Mouse (Mus musculus) CH12.LX (cell line): ENCODE measurements around the gene Ubc. TPM values are rescaled to one million over a fixed set of nuclear protein-coding genes. Genes with fewer than 3 reads are reported as not detected.

Source experiments
- DNase-seq: peaks from one replicate; pipeline ENCODE4 v3.0.0-alpha.2; 2013; ENCODE audit errors: extremely low read depth
- H3K27ac ChIP-seq: 2 replicates; pipeline ENCODE4 v1.5.1; 2012; ENCODE audit warnings: low read depth, mild to moderate bottlenecking, control low read depth, moderate library complexity; ENCODE audit not compliant: insufficient read depth
- H3K27me3 ChIP-seq: replicated peaks from 2 replicates; pipeline ENCODE3; 2012; ENCODE audit warnings: inconsistent platforms
- H3K36me3 ChIP-seq, 2 experiments: replicated peaks in 1 of 2; 2 replicates each; pipeline versions ENCODE3 to v1.6.1; 2012; ENCODE audit warnings: inconsistent platforms in 1 of 2, low read length in 1 of 2, mild to moderate bottlenecking in 1 of 2, mixed read lengths in 1 of 2, moderate library complexity in 1 of 2; ENCODE audit not compliant: control insufficient read depth in 1 of 2, insufficient read depth in 1 of 2
- H3K4me1 ChIP-seq, 2 experiments: 2 replicates each; pipeline ENCODE4 v1.6.1; 2012; ENCODE audit warnings: inconsistent platforms in 1 of 2, moderate library complexity in 1 of 2; ENCODE audit not compliant: insufficient read depth in 2 of 2, control insufficient read depth in 1 of 2
- H3K4me2 ChIP-seq: 2 replicates; pipeline ENCODE4 v1.6.1; 2012; ENCODE audit warnings: low read depth, mild to moderate bottlenecking, control low read depth; ENCODE audit not compliant: poor library complexity, insufficient read depth, severe bottlenecking
- H3K4me3 ChIP-seq, 3 experiments: fragments of 150-350 bp in 1 of 3; sonication (generic) in 1 of 3; replicated peaks in 1 of 3; 2 replicates each; pipeline versions ENCODE3 to v1.5.1; 2011 to 2012; ENCODE audit warnings: low read depth in 2 of 3, low read length in 2 of 3, mild to moderate bottlenecking in 2 of 3, moderate library complexity in 2 of 3, control low read depth in 1 of 3, improper control_type of control experiment in 1 of 3, inconsistent platforms in 1 of 3, mixed read lengths in 1 of 3; ENCODE audit not compliant: poor library complexity in 1 of 3
- H3K79me2 ChIP-seq: replicated peaks from 2 replicates; pipeline ENCODE4 v1.6.1; 2012; ENCODE audit warnings: mild to moderate bottlenecking, moderate library complexity; ENCODE audit not compliant: control insufficient read depth, poor library complexity, insufficient read depth, severe bottlenecking; ENCODE audit errors: extremely low read depth
- H3K9ac ChIP-seq: 2 replicates; pipeline ENCODE4 v1.6.1; 2012; ENCODE audit warnings: low read depth, mild to moderate bottlenecking, control low read depth, moderate library complexity; ENCODE audit not compliant: insufficient read depth
- H3K9me3 ChIP-seq: replicated peaks from 2 replicates; pipeline ENCODE3; 2012; ENCODE audit warnings: low read length, inconsistent platforms, mixed read lengths
- BHLHE40 ChIP-seq: IDR thresholded peaks from 2 replicates; pipeline ENCODE4 v1.6.1; 2011; ENCODE audit warnings: mild to moderate bottlenecking, low read depth, low read length, improper control_type of control experiment
- CHD1 ChIP-seq: IDR thresholded peaks from 2 replicates; pipeline ENCODE4 v1.6.1; 2012; ENCODE audit warnings: low read depth, low read length, improper control_type of control experiment, inconsistent platforms
- ELF1 ChIP-seq: IDR thresholded peaks from 2 replicates; pipeline ENCODE4 v1.6.1; 2014; ENCODE audit warnings: low read depth, mild to moderate bottlenecking, inconsistent platforms, low read length, improper control_type of control experiment
- HCFC1 ChIP-seq: IDR thresholded peaks from 2 replicates; pipeline ENCODE4 v1.6.1; 2012; ENCODE audit warnings: low read depth, mild to moderate bottlenecking, inconsistent platforms, low read length, improper control_type of control experiment
- IRF4 ChIP-seq: IDR thresholded peaks from 2 replicates; pipeline ENCODE4 v1.6.1; 2014; ENCODE audit warnings: low read depth, mild to moderate bottlenecking, inconsistent platforms, low read length, improper control_type of control experiment
- JUN ChIP-seq: IDR thresholded peaks from 2 replicates; pipeline ENCODE4 v1.6.1; 2011; ENCODE audit warnings: low read depth, mild to moderate bottlenecking, low read length, improper control_type of control experiment, moderate library complexity; ENCODE audit not compliant: insufficient read depth
- MAFK ChIP-seq: IDR thresholded peaks from 2 replicates; pipeline ENCODE4 v1.6.1; 2011; ENCODE audit warnings: low read length, improper control_type of control experiment; ENCODE audit not compliant: insufficient replicate concordance
- MAZ ChIP-seq: IDR thresholded peaks from 2 replicates; pipeline ENCODE4 v1.6.1; 2012; ENCODE audit warnings: low read depth, mild to moderate bottlenecking, inconsistent platforms, low read length, improper control_type of control experiment, moderate library complexity
- NELFE ChIP-seq: IDR thresholded peaks from 2 replicates; pipeline ENCODE4 v1.6.1; 2011; ENCODE audit warnings: low read depth, low read length, improper control_type of control experiment
- POLR2A ChIP-seq: IDR thresholded peaks from 2 replicates; pipeline ENCODE4 v1.6.1; 2011; ENCODE audit warnings: low read depth, mild to moderate bottlenecking, improper control_type of control experiment, low read length
- POLR2AphosphoS2 ChIP-seq: IDR thresholded peaks from 2 replicates; pipeline ENCODE4 v1.6.1; 2011; ENCODE audit warnings: low read depth, low read length, improper control_type of control experiment
- RAD21 ChIP-seq: IDR thresholded peaks from 2 replicates; pipeline ENCODE4 v1.6.1; 2011; ENCODE audit warnings: low read depth, mild to moderate bottlenecking, low read length, improper control_type of control experiment, moderate library complexity
- RCOR1 ChIP-seq: conservative IDR thresholded peaks from 2 replicates; pipeline ENCODE4 v1.6.1; 2012; ENCODE audit warnings: low read depth, mild to moderate bottlenecking, inconsistent platforms, low read length, improper control_type of control experiment
- SIN3A ChIP-seq: IDR thresholded peaks from 2 replicates; pipeline ENCODE4 v1.6.1; 2012; ENCODE audit warnings: low read length, improper control_type of control experiment, inconsistent platforms
- TBP ChIP-seq: conservative IDR thresholded peaks from 2 replicates; pipeline ENCODE4 v1.6.1; 2011; ENCODE audit warnings: low read depth, low read length, improper control_type of control experiment
- TCF12 ChIP-seq: IDR thresholded peaks from 2 replicates; pipeline ENCODE4 v1.6.1; 2014; ENCODE audit warnings: low read depth, mild to moderate bottlenecking, inconsistent platforms, low read length, improper control_type of control experiment
- ZKSCAN1 ChIP-seq: IDR thresholded peaks from 2 replicates; pipeline ENCODE4 v1.6.1; 2012; ENCODE audit warnings: low read depth, inconsistent platforms, low read length, improper control_type of control experiment, borderline replicate concordance
- ZMIZ1 ChIP-seq: IDR thresholded peaks from 2 replicates; pipeline ENCODE4 v1.6.1; 2012; ENCODE audit warnings: low read depth, mild to moderate bottlenecking, inconsistent platforms, low read length, improper control_type of control experiment
- ZNF384 ChIP-seq: IDR thresholded peaks from 2 replicates; pipeline ENCODE4 v1.6.1; 2012; ENCODE audit warnings: low read depth, low read length, improper control_type of control experiment, inconsistent platforms
- dilution Hi-C: fragments of 300-500 bp; cut with MboI; formaldehyde crosslinking; loops from 2 replicates; pipeline ENCODE4 v1.14.3; 2020; ENCODE audit warnings: low sequenced_read_pairs; ENCODE audit not compliant: extremely low pct_unique_long_range_greater_than_20kb, extremely low pct_ligation_motif_present
- in situ Hi-C: fragments of 300-500 bp; cut with MboI; formaldehyde crosslinking; loops from 3 replicates; pipeline ENCODE4 v1.14.3; 2019; ENCODE audit warnings: low sequenced_read_pairs, low pct_ligation_motif_present, low pct_unique_long_range_greater_than_20kb, mixed read lengths
- polyA plus RNA-seq: library from polyadenylated mRNA; unstranded; fragments of >175 nt; gene quantifications from 2 replicates; pipeline ENCODE4 v1.2.1, GENCODE M21; 2012; ENCODE audit warnings: low read depth; ENCODE audit not compliant: insufficient read length
- total RNA-seq, 2 experiments: library from RNA; depleted of rRNA; stranded (reverse); fragments of 300-350 nt in 1 of 2; fragments of >200 nt in 1 of 2; gene quantifications; 2 replicates each; pipeline ENCODE4 v1.2.3; 2012 to 2014

Gene Ubc
- total and polyA plus RNA-seq, 3 experiments = 466 to 803 (median 656) TPM

GRCm38 (mm10) chr5:125418636-125419035, 28.6 kb upstream of the Ubc start:
- TF ChIP-seq ELF1 (no peak), TBP (no peak), TCF12 (no peak), ZKSCAN1 (no peak), RAD21 (no peak)
- dilution Hi-C loops (no loop called here), in situ Hi-C loops (no loop called here)
- Histone ChIP-seq H3K4me2 (no peak overlapping the region), H3K79me2 (no peaks in the 10 kb centered on the region), H3K36me3 (peaks cover 96 to 99% of the 10 kb centered on the region in 2 experiments), H3K4me3 (no peak overlapping the region), H3K27me3 (no peaks in the 10 kb centered on the region), H3K9ac (no peak overlapping the region), H3K27ac (no peak overlapping the region), H3K9me3 (peaks cover 71% of the 10 kb centered on the region), H3K4me1 (no peaks in the 10 kb centered on the region)
- no peak for DNase-seq

- dilution Hi-C loops = no loop called here
- H3K4me2 ChIP-seq = no peak overlapping the region
- in situ Hi-C loops = no loop called here
- no peak overlapping the region for H3K9ac ChIP-seq
- DNase-seq = no peak
- H3K36me3 ChIP-seq = peaks cover 76 to 89% of the 10 kb centered on the region in 2 experiments
- H3K4me3 ChIP-seq = no peak overlapping the region
- no peak for TF ChIP-seq RAD21
- no peak for TF ChIP-seq ZNF384
- no peak for TF ChIP-seq POLR2A
- TF ChIP-seq JUN = no peak
- no peak for TF ChIP-seq MAZ
- TF ChIP-seq BHLHE40 = no peak
- TF ChIP-seq TCF12 = no peak
- TF ChIP-seq SIN3A = no peak
- TF ChIP-seq NELFE = no peak
- TF ChIP-seq CHD1 = no peak
- TF ChIP-seq ZMIZ1 = no peak
- TF ChIP-seq POLR2AphosphoS2 = no peak
- TF ChIP-seq HCFC1 = no peak
- no peak for TF ChIP-seq RCOR1
- no peak for TF ChIP-seq MAFK
- no peak for TF ChIP-seq IRF4
- H3K27me3 ChIP-seq = no peaks in the 10 kb centered on the region
- H3K4me1 ChIP-seq = no peaks in the 10 kb centered on the region
- H3K27ac ChIP-seq = no peak overlapping the region
- peaks cover 50% of the 10 kb centered on the region for H3K9me3 ChIP-seq
- H3K79me2 ChIP-seq = no peaks in the 10 kb centered on the region
Observed at GRCm38 (mm10) chr5:125416183-125416582, 26.2 kb upstream of the Ubc start.
